Mouse (Mus musculus): ENCODE measurements around the gene Lrrc3c. TPM values are rescaled to one million over a fixed set of nuclear protein-coding genes. Genes with fewer than 3 reads are reported as not detected.

Gene Lrrc3c
- not detected in 2 replicates for total RNA-seq (2021)
- long read RNA-seq: 0 reads

DNA sequence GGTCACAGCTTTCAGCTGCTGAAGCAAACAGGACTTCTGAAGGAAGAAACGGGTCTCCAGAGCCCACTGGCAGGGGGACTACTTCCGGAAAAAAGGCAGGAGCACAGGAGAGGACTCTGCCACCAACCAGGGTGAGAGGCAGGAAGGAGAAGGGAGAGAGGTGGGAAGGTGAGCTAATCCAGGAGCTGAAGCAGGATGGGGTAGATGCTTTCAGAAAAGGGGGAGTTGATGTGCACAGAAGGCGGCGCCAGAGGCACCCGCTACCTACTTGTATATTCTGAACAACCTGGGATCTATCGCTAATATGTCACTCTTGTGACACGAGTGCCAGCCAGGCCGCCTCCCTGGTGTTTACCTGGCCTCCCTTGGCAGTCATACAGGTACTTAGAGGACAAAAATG lies at the start of gene Lrrc3c:
Gene Lrrc3c (plus strand): TSS at position 301 of the 400 bp plus-strand sequence.
- no peak for DNase-seq

GRCm38 (mm10) chr11:98549363-98549762 lies 48.7 kb upstream of the Lrrc3c start:
- DNase-seq: no peak

GRCm38 (mm10) chr11:98550311-98550974 lies 47.6 kb upstream of the Lrrc3c start:
- DNase-seq: no peak

DNA sequence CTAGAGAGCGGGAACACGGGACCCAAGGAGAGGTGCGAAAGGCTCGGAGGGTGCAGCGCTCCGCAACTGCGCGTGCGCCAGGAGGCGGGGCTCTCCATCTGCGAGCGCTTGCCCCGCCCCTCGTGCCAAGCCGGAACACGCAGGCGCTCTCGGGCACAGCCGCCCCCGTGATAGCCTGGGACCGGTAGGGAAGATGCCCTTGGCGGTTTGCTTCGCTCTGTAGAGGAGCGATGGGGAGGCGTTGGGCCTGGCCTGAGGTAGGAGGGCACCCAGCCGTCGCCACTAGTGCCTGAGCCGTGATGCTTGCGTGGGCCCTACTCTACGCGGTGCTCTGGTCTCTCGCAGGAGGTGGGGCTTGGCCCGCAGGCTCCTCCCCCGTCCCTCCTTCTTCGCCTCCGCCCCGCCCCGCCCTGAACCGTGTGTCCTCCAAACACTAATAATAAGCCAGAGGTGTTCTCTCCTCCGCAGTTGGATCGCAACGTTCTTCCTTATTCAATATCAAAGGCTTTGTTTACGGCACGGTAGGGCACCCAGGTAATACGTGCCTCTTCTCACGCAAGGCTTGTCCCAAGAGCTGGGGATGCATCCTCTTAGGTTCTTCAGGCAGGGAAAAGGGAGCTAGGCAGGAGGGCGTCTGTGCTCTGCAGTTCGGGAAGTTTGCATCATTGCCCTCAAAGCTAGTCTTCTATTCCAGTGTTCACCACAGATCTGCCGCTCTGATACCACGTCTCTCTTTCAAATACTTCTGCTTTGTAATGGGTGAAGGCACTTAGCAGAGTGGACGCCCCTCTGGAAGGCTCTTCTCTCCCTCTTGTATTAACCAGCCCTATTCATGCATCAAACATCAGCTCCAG lies 46.9 kb upstream of the Lrrc3c start, which contains the start of gene Zpbp2:
Gene Zpbp2 (plus strand): TSS at position 123 of the 854 bp plus-strand sequence.
- peak; percentile 91 for DNase-seq

- no peak for DNase-seq
Observed at GRCm38 (mm10) chr11:98553966-98554365, 44.1 kb upstream of the Lrrc3c start.

DNA sequence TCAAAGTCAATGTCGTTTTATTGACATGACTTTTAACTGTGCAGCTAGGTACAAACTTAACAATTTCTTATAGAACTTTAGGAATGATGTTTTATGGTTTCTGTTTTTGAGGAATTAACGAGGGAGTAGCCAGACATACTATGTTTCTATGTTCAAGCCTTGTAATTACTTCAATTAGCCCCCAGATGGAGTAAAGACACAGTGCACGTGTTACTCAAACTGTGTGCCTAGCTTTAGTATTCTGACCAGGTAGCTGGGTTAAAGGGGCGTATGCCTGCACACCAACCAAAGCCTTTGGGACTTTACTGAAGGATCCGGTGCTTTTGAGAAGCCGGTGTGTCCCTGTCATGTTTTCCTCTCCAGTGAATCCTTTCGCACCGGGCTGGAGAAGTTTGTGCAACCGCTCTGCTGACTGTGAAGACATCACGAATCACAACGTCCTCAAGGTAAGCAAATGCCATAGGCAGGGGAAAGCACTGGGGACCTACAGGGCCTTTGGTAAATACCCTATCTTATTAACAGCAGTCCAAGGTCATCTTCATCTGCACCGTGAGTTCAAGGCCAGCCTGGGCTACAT lies 42.9 kb upstream of the Lrrc3c start:
- DNase-seq: no peak

DNA sequence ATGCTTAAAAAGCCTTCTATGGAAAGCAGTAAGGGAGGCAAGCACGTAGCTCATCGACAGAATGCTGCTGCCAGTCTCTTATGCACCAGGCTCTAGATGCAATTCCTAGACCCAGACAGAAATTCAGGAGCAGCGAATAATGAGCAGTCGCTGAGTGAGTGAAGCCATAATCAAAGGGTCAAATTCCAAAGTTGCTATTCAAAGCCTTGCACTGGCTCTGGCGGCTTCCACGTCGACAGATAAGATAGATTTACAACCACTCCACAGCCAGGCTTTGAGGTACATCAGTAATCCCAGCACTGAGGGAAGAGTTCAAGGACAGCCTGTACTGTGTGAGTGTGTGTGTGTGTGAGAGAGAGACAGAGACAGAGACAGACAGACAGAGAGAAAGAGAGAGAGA lies 37.1 kb upstream of the Lrrc3c start:
- no peak for DNase-seq

- no peak for DNase-seq
Observed at GRCm38 (mm10) chr11:98563025-98563424, 35.1 kb upstream of the Lrrc3c start.

- DNase-seq: no peak
Observed at GRCm38 (mm10) chr11:98563921-98564414, 34.1 kb upstream of the Lrrc3c start.

GRCm38 (mm10) chr11:98568326-98568725 lies 29.8 kb upstream of the Lrrc3c start:
- no peak for DNase-seq

- DNase-seq: no peak
Observed at GRCm38 (mm10) chr11:98569461-98569860, 28.6 kb upstream of the Lrrc3c start.

DNA sequence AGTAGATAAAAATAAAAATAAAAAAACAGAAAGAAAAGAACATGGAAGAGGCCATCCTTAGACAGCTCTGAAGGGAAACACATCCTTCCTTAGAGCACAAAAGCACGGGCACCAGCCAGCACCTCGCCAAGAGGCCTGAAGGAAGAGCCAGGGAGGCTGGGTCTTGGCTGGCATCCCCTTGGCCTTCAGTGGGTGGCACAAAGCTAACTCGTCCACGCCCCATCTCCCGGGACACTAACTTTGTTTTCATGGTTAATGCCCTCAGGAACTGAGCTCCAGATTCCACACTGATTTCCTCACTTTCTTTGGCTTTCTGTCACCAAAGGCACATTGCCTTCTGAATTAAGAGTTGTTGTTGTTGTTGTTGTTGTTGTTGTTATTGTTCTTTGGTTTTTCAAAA lies 20.3 kb upstream of the Lrrc3c start:
- DNase-seq: peak; percentile 33

- DNase-seq: peak; percentile 54
Observed at GRCm38 (mm10) chr11:98580301-98581121, 17.6 kb upstream of the Lrrc3c start.

GRCm38 (mm10) chr11:98581286-98582029 lies 16.6 kb upstream of the Lrrc3c start:
- DNase-seq: no peak

- no peak for DNase-seq
Observed at GRCm38 (mm10) chr11:98582030-98582388, 16.1 kb upstream of the Lrrc3c start.

- DNase-seq: no peak
Observed at GRCm38 (mm10) chr11:98582551-98583264, 15.4 kb upstream of the Lrrc3c start.

GRCm38 (mm10) chr11:98583265-98583552 lies 14.9 kb upstream of the Lrrc3c start:
- no peak for DNase-seq

- DNase-seq: no peak
Observed at GRCm38 (mm10) chr11:98583571-98583970, 14.5 kb upstream of the Lrrc3c start.

DNA sequence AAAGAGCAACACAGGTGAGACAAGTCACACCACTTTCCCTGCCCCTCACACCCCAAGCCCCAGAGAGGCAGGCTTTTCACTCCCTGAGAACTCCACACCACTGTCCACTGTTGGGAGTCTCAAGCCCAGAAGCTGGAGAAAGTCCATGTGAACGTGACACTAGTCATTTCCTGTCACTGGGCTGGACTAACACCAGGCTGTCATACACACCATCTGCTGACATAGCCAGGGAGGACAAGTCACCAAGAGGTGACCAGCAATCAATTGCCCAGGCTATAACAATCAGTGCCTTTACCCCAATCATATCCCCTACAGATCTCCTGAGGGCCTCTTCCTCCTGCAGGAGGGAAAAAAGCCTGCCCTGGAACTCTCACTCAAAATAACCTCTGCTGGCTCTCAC lies 13.9 kb upstream of the Lrrc3c start:
- DNase-seq: no peak

DNA sequence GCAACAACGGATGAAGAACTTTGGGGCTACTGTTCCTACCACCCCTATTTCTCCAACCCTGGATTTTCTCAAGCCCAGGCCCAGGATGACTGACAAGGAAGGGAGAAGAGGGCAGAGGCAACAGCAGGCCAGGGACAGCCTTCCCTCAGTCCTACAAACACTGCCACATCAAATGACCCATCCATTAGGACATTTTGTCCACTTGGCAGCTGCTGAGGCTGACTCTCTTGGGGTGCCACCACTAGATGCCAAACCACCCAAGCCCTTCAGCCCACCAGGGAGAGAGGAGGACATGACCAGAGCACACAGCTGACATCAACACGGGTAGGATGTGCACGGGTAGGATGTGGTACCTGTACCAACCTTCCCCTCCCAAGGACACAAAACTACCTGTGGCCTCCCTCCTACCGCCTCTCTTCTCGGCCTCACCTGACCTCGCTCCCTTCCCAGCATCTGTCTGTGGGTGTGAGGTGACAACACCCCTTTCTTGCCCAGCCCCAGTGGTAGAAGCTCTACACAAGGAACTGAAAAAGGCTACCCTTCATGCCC lies 13.4 kb upstream of the Lrrc3c start:
- no peak for DNase-seq

Measured in adrenal gland, postnatal 25 days (tissue).